In genomic region chr7:142314600-142315285, GRCm38 (mm10) we compare ENCODE assay signal across 26 mouse cellular contexts. TPM values are rescaled to one million over a fixed set of nuclear protein-coding genes. Genes with fewer than 3 reads are reported as not detected.
DNase-seq lines count a peak whose midpoint lies in the region; ATAC-seq and TF ChIP-seq lines count a peak whose summit lies in the region.
"Had no signal": no experiment of that assay in that cellular context is flagged by ENCODE, and none has a peak within 500 bp of the region (broad histone marks: within the 10 kb centered on the region; RNA-seq: fewer than 3 reads in every experiment).

No protein-coding gene starts in this region.

- peaks cover 7% of the 10 kb centered on the region for H3K4me1 ChIP-seq in forebrain, embryonic 13.5 days
- 0 out of 2 replicates have a peak, but pooled peaks cover 6% of the 10 kb centered on the region for H3K4me1 ChIP-seq in forebrain, embryonic 15.5 days
- peaks cover 8% of the 10 kb centered on the region for H3K4me1 ChIP-seq in hindbrain, embryonic 12.5 days
- H3K4me1 ChIP-seq in hindbrain, embryonic 11.5 days (replicated peaks; ENCODE audit: control insufficient read depth, insufficient read depth, low read length), result no peaks in the 10 kb centered on the region

- H3K4me2 ChIP-seq in forebrain, embryonic 13.5 days, result no peak overlapping the region
- no peak overlapping the region for H3K4me2 ChIP-seq in forebrain, embryonic 15.5 days (replicated peaks)
- no peak overlapping the region for H3K4me2 ChIP-seq in hindbrain, embryonic 12.5 days (replicated peaks)
- no peak overlapping the region for H3K4me2 ChIP-seq in hindbrain, embryonic 11.5 days (replicated peaks; ENCODE audit: low read depth, low read length)
- no peak overlapping the region for H3K4me2 ChIP-seq in myocyte (ENCODE audit: low read depth)
- H3K4me2 ChIP-seq: liver, embryonic 15.5 days had no signal

- no peak for TF ChIP-seq CTCF in brain, embryonic 14.5 days (IDR thresholded peaks at IDR 0.05; ENCODE audit: borderline replicate concordance, extremely low read depth, insufficient read depth, insufficient read length)

- no peak for DNase-seq in hindbrain, embryonic 11.5 days (ENCODE audit: low spot score)
- DNase-seq in brain, embryonic 14.5 days (ENCODE audit: low read depth), result peak; percentile 84
- no peak for DNase-seq in adrenal gland, postnatal 36 days
- DNase-seq in kidney, postnatal 14 days, result no peak
- DNase-seq: cerebellum, adult 11 months; cerebellum, postnatal 36 days; heart, adult 2 months; heart, postnatal 10 days; kidney, adult 8-10 months; kidney, postnatal 36 days; thymus, postnatal 36 days had no signal

- H3K27ac ChIP-seq in forebrain, embryonic 13.5 days, result no peak overlapping the region; the same call in none of the 2 replicates
- H3K27ac ChIP-seq in forebrain, embryonic 15.5 days (replicated peaks), result no peak overlapping the region
- H3K27ac ChIP-seq in hindbrain, embryonic 12.5 days, result peak overlapping the region; percentile 37; the same call in 1 of the 2 replicates
- H3K27ac ChIP-seq in hindbrain, embryonic 11.5 days (ENCODE audit: low read depth, low read length), result no peak overlapping the region
- H3K27ac ChIP-seq: heart, adult 2 months; liver, embryonic 15.5 days had no signal

- ATAC-seq in forebrain, embryonic 13.5 days, result peak; percentile 53; the same call in 1 of the 2 replicates
- ATAC-seq in forebrain, embryonic 15.5 days (replicated peaks), result no peak
- ATAC-seq in hindbrain, embryonic 12.5 days (ENCODE audit: low FRiP score), result no peak
- ATAC-seq in hindbrain, embryonic 11.5 days (ENCODE audit: low FRiP score), result no peak
- ATAC-seq: inflammation-experienced regulatory T-cells, adult 6 months; lung, postnatal 0 days had no signal

- no peak overlapping the region for H3K4me3 ChIP-seq in forebrain, embryonic 13.5 days
- H3K4me3 ChIP-seq in forebrain, embryonic 15.5 days, result no peak overlapping the region
- no peak overlapping the region for H3K4me3 ChIP-seq in hindbrain, embryonic 12.5 days
- no peak overlapping the region for H3K4me3 ChIP-seq in hindbrain, embryonic 11.5 days (ENCODE audit: low read depth, low read length)
- H3K4me3 ChIP-seq in myocyte, result no peak overlapping the region
- H3K4me3 ChIP-seq: heart, adult 2 months; liver, embryonic 15.5 days had no signal

- H3K27me3 ChIP-seq in forebrain, embryonic 13.5 days, result no peaks in the 10 kb centered on the region
- no peaks in the 10 kb centered on the region for H3K27me3 ChIP-seq in forebrain, embryonic 15.5 days
- no peaks in the 10 kb centered on the region for H3K27me3 ChIP-seq in hindbrain, embryonic 12.5 days
- H3K27me3 ChIP-seq in hindbrain, embryonic 11.5 days (ENCODE audit: control insufficient read depth, insufficient read depth, low read length), result no peaks in the 10 kb centered on the region
- H3K27me3 ChIP-seq in myocyte (ENCODE audit: control insufficient read depth, insufficient read depth, insufficient read length), result no peaks in the 10 kb centered on the region
- H3K27me3 ChIP-seq: liver, embryonic 15.5 days had no signal

- no peaks in the 10 kb centered on the region for H3K79me2 ChIP-seq in myocyte (ENCODE audit: control insufficient read depth, insufficient read depth)

- H3K9me3 ChIP-seq in forebrain, embryonic 13.5 days (replicated peaks), result no peaks in the 10 kb centered on the region
- no peaks in the 10 kb centered on the region for H3K9me3 ChIP-seq in forebrain, embryonic 15.5 days
- no peaks in the 10 kb centered on the region for H3K9me3 ChIP-seq in hindbrain, embryonic 12.5 days (replicated peaks)
- H3K9me3 ChIP-seq in hindbrain, embryonic 11.5 days (ENCODE audit: control insufficient read depth, low read length), result no peaks in the 10 kb centered on the region
- H3K9me3 ChIP-seq: liver, embryonic 15.5 days had no signal

- H3ac ChIP-seq in myocyte (ENCODE audit: control insufficient read depth, insufficient read length), result no peak overlapping the region

- no peaks in the 10 kb centered on the region for H3K36me3 ChIP-seq in forebrain, embryonic 13.5 days (ENCODE audit: poor library complexity, severe bottlenecking)
- no peaks in the 10 kb centered on the region for H3K36me3 ChIP-seq in forebrain, embryonic 15.5 days
- no peaks in the 10 kb centered on the region for H3K36me3 ChIP-seq in hindbrain, embryonic 12.5 days
- no peaks in the 10 kb centered on the region for H3K36me3 ChIP-seq in hindbrain, embryonic 11.5 days (ENCODE audit: control insufficient read depth, insufficient read depth, low read length)
- H3K36me3 ChIP-seq in myocyte (ENCODE audit: control insufficient read depth, insufficient read depth), result no peaks in the 10 kb centered on the region
- H3K36me3 ChIP-seq: liver, embryonic 15.5 days had no signal

- TF ChIP-seq POLR2A in brain, embryonic 14.5 days (IDR thresholded peaks at IDR 0.05; ENCODE audit: borderline replicate concordance, extremely low read depth, insufficient read depth, insufficient read length, poor library complexity, severe bottlenecking), result no peak
- no peak for TF ChIP-seq POLR2A in myocyte (IDR thresholded peaks at IDR 0.05; ENCODE audit: insufficient read length, low read depth)

- H3K9ac ChIP-seq in forebrain, embryonic 13.5 days, result no peak overlapping the region
- no peak overlapping the region for H3K9ac ChIP-seq in forebrain, embryonic 15.5 days (replicated peaks)
- no peak overlapping the region for H3K9ac ChIP-seq in hindbrain, embryonic 12.5 days
- no peak overlapping the region for H3K9ac ChIP-seq in hindbrain, embryonic 11.5 days (ENCODE audit: low read depth, low read length)
- H3K9ac ChIP-seq: liver, embryonic 15.5 days had no signal

- WGBS in forebrain, embryonic 13.5 days, result 50% methylated on average over 5 of the region's 5 CpGs
- WGBS in forebrain, embryonic 15.5 days, result 47% methylated on average over 5 of the region's 5 CpGs
- 44% methylated on average over 5 of the region's 5 CpGs for WGBS in hindbrain, embryonic 12.5 days
- WGBS in hindbrain, embryonic 11.5 days, result 50% methylated on average over 5 of the region's 5 CpGs

TF ChIP-seq in myocyte, 11 proteins besides CTCF, POLR2A, EP300 and RAD21:
- TF ChIP-seq MYOD1 (IDR thresholded peaks at IDR 0.05; ENCODE audit: control insufficient read depth in 1 of 3, insufficient read length in 2 of 3, low read depth in 2 of 3) (peak; percentile 1 to 47 (median 28)), E2F4 (IDR thresholded peaks at IDR 0.05; ENCODE audit: insufficient read depth) (no peak)

RNA-seq across cellular contexts. Expression of gene Krtap5-4, which starts 11.4 kb away (rescaled TPM):
- not detected in 2 replicates for polyA plus RNA-seq in forebrain, embryonic 13.5 days (2015; fragmentation: Nextera tagmentation; extraction: Ambion mirVana)
- not detected in 2 replicates for polyA plus RNA-seq in forebrain, embryonic 15.5 days (2015; fragmentation: Nextera tagmentation; extraction: Ambion mirVana)
- not detected in 2 replicates for polyA plus RNA-seq in hindbrain, embryonic 12.5 days (2016; fragmentation: Nextera tagmentation; extraction: Ambion mirVana)
- not detected in 2 replicates for polyA plus RNA-seq in hindbrain, embryonic 11.5 days (2014; fragmentation: Nextera tagmentation; extraction: Ambion mirVana)
- polyA plus RNA-seq in brain, embryonic 14.5 days (2012; rRNA removed), result not detected in 2 replicates
- polyA plus RNA-seq in myocyte (2012; fragmentation: generic; extraction: Trizol), result not detected
- total RNA-seq in adrenal gland, postnatal 36 days (2021), result not detected
- total RNA-seq: adrenal gland, adult 18-20 months; CH12.LX; heart, adult 2 months; heart, postnatal 10 days; layer of hippocampus, postnatal 10 days; left cerebral cortex, postnatal 10 days; megakaryocyte progenitor cell, adult 5-6 weeks had no signal
- polyA plus RNA-seq: heart, adult 2 months; inflammation-experienced regulatory T-cells, adult 6 months; limb, embryonic 14.5 days; liver, embryonic 15.5 days; lung, postnatal 0 days; stomach, embryonic 16.5 days had no signal

RNA-seq across cellular contexts. Expression of gene Krtap5-1, which starts 17.8 kb away (rescaled TPM):
- polyA plus RNA-seq in forebrain, embryonic 13.5 days (2015; fragmentation: Nextera tagmentation; extraction: Ambion mirVana), result not detected in 2 replicates
- not detected in 2 replicates for polyA plus RNA-seq in forebrain, embryonic 15.5 days (2015; fragmentation: Nextera tagmentation; extraction: Ambion mirVana)
- not detected in 2 replicates for polyA plus RNA-seq in hindbrain, embryonic 12.5 days (2016; fragmentation: Nextera tagmentation; extraction: Ambion mirVana)
- polyA plus RNA-seq in hindbrain, embryonic 11.5 days (2014; fragmentation: Nextera tagmentation; extraction: Ambion mirVana), result not detected in 2 replicates
- not detected in 2 replicates for polyA plus RNA-seq in brain, embryonic 14.5 days (2012; rRNA removed)
- polyA plus RNA-seq in myocyte (2012; fragmentation: generic; extraction: Trizol), result not detected
- total RNA-seq in adrenal gland, postnatal 36 days (2021), result not detected
- total RNA-seq: adrenal gland, adult 18-20 months; CH12.LX; heart, adult 2 months; heart, postnatal 10 days; layer of hippocampus, postnatal 10 days; left cerebral cortex, postnatal 10 days; megakaryocyte progenitor cell, adult 5-6 weeks had no signal
- polyA plus RNA-seq: embryonic facial prominence, embryonic 11.5 days; heart, adult 2 months; inflammation-experienced regulatory T-cells, adult 6 months; limb, embryonic 14.5 days; liver, embryonic 15.5 days; lung, postnatal 0 days; stomach, embryonic 16.5 days had no signal

RNA-seq across cellular contexts. Expression of gene Gm4559, which starts 40.6 kb away (rescaled TPM):
- polyA plus RNA-seq in forebrain, embryonic 13.5 days (2015; fragmentation: Nextera tagmentation; extraction: Ambion mirVana), result not detected in 2 replicates
- not detected in 2 replicates for polyA plus RNA-seq in forebrain, embryonic 15.5 days (2015; fragmentation: Nextera tagmentation; extraction: Ambion mirVana)
- polyA plus RNA-seq in hindbrain, embryonic 12.5 days (2016; fragmentation: Nextera tagmentation; extraction: Ambion mirVana), result not detected in 2 replicates
- polyA plus RNA-seq in hindbrain, embryonic 11.5 days (2014; fragmentation: Nextera tagmentation; extraction: Ambion mirVana), result not detected in 2 replicates
- not detected in 2 replicates for polyA plus RNA-seq in brain, embryonic 14.5 days (2012; rRNA removed)
- polyA plus RNA-seq in myocyte (2012; fragmentation: generic; extraction: Trizol), result not detected
- total RNA-seq in adrenal gland, postnatal 36 days (2021), result not detected
- total RNA-seq: adrenal gland, adult 18-20 months; CH12.LX; heart, adult 2 months; heart, postnatal 10 days; layer of hippocampus, postnatal 10 days; left cerebral cortex, postnatal 10 days; megakaryocyte progenitor cell, adult 5-6 weeks had no signal
- polyA plus RNA-seq: embryonic facial prominence, embryonic 11.5 days; heart, adult 2 months; inflammation-experienced regulatory T-cells, adult 6 months; limb, embryonic 14.5 days; liver, embryonic 15.5 days; lung, postnatal 0 days; stomach, embryonic 16.5 days had no signal

RNA-seq across cellular contexts. Expression of gene Gm2431, which starts 56.6 kb away (rescaled TPM):
- polyA plus RNA-seq in forebrain, embryonic 13.5 days (2015; fragmentation: Nextera tagmentation; extraction: Ambion mirVana), result not detected in 2 replicates
- polyA plus RNA-seq in forebrain, embryonic 15.5 days (2015; fragmentation: Nextera tagmentation; extraction: Ambion mirVana), result not detected in 2 replicates
- polyA plus RNA-seq in hindbrain, embryonic 12.5 days (2016; fragmentation: Nextera tagmentation; extraction: Ambion mirVana), result not detected in 2 replicates
- not detected in 2 replicates for polyA plus RNA-seq in hindbrain, embryonic 11.5 days (2014; fragmentation: Nextera tagmentation; extraction: Ambion mirVana)
- not detected in 2 replicates for polyA plus RNA-seq in brain, embryonic 14.5 days (2012; rRNA removed)
- not detected for polyA plus RNA-seq in myocyte (2012; fragmentation: generic; extraction: Trizol)
- total RNA-seq in adrenal gland, postnatal 36 days (2021), result not detected
- total RNA-seq: adrenal gland, adult 18-20 months; CH12.LX; heart, adult 2 months; heart, postnatal 10 days; layer of hippocampus, postnatal 10 days; left cerebral cortex, postnatal 10 days; megakaryocyte progenitor cell, adult 5-6 weeks had no signal
- polyA plus RNA-seq: embryonic facial prominence, embryonic 11.5 days; heart, adult 2 months; inflammation-experienced regulatory T-cells, adult 6 months; limb, embryonic 14.5 days; liver, embryonic 15.5 days; lung, postnatal 0 days; stomach, embryonic 16.5 days had no signal

RNA-seq across cellular contexts. Expression of gene Ifitm10, which starts 58.8 kb away (rescaled TPM):
- 0.96 and 1.1 TPM in 2 replicates for polyA plus RNA-seq in forebrain, embryonic 13.5 days (2015; fragmentation: Nextera tagmentation; extraction: Ambion mirVana)
- 2.4 and 3.1 TPM in 2 replicates for polyA plus RNA-seq in forebrain, embryonic 15.5 days (2015; fragmentation: Nextera tagmentation; extraction: Ambion mirVana)
- polyA plus RNA-seq in hindbrain, embryonic 12.5 days (2016; fragmentation: Nextera tagmentation; extraction: Ambion mirVana), result 0.82 and 1.3 TPM in 2 replicates
- polyA plus RNA-seq in hindbrain, embryonic 11.5 days (2014; fragmentation: Nextera tagmentation; extraction: Ambion mirVana), result 0.39 and 0.47 TPM in 2 replicates
- polyA plus RNA-seq in brain, embryonic 14.5 days (2012; rRNA removed), result 2.8 and 2.9 TPM in 2 replicates
- polyA plus RNA-seq in myocyte (2012; fragmentation: generic; extraction: Trizol), result 5.4 TPM
- total RNA-seq in adrenal gland, postnatal 36 days (2021), result 1 to 10 TPM; 3.0 to 4.4 TPM
- total RNA-seq: CH12.LX; megakaryocyte progenitor cell, adult 5-6 weeks had no signal
